Mouse (Mus musculus): Measurements from ENCODE around the gene Lgals2. TPM values are rescaled to one million over a fixed set of nuclear protein-coding genes. Genes with fewer than 3 reads are reported as not detected.

The Lgals2 gene
- polyA plus RNA-seq, 1 experiment from 2014 or later, result 6.9 TPM

DNA sequence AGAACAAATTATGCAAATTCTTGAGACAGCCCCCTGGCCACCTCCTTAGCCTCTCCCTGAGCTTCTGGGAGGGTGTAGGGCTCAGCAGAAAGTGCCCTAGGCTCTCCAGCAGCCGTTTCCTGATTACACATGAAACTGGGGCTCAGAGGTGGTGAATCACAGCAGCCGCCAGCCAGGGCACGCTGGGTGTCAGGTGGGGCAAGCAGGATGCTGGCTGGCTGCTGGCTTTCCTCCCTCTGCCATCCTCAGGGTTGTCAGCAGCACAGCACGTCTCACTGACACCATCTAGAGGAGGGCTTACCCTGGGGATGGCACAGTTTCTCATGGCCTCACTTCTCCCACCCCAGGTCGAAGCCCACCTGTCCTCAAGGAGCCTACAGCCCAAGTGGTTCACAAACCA is 27.0 kb downstream of the Lgals2 start:
- Histone ChIP-seq H3K27ac (ENCODE audit: low read depth, low read length) (no peak overlapping the region), H3K4me2 (no peak overlapping the region), H3K27me3 (replicated peaks; ENCODE audit: control insufficient read depth, insufficient read depth, low read length) (no peaks in the 10 kb centered on the region), H3K36me3 (ENCODE audit: control insufficient read depth, insufficient read depth, low read length) (no peaks in the 10 kb centered on the region), H3K4me3 (ENCODE audit: low read depth, low read length) (no peak overlapping the region), H3K9ac (ENCODE audit: low read depth, low read length) (no peak overlapping the region), H3K9me3 (ENCODE audit: control insufficient read depth, low read length) (no peaks in the 10 kb centered on the region), H3K4me1 (replicated peaks; ENCODE audit: control insufficient read depth, insufficient read depth, low read length) (peaks cover 15% of the 10 kb centered on the region)
- ATAC-seq (replicated peaks; ENCODE audit: low FRiP score) (no peak), DNase-seq (ENCODE audit: low spot score) (no peak)
- WGBS, result 40% methylated on average over 5 of the region's 5 CpGs

GRCm38 (mm10) chr15:78826213-78827204 is 28.8 kb downstream of the Lgals2 start:
- ATAC-seq (replicated peaks; ENCODE audit: low FRiP score) (peak; percentile 64), DNase-seq (ENCODE audit: low spot score) (no peak)
- H3K4me3 ChIP-seq (ENCODE audit: low read depth, low read length), result no peak overlapping the region
- WGBS, result 21% methylated on average over 28 of the region's 28 CpGs
- no peak overlapping the region for H3K27ac ChIP-seq (ENCODE audit: low read depth, low read length)
- H3K4me2 ChIP-seq, result no peak overlapping the region
- H3K36me3 ChIP-seq (ENCODE audit: control insufficient read depth, insufficient read depth, low read length), result no peaks in the 10 kb centered on the region
- no peak overlapping the region for H3K9ac ChIP-seq (ENCODE audit: low read depth, low read length)
- H3K4me1 ChIP-seq (replicated peaks; ENCODE audit: control insufficient read depth, insufficient read depth, low read length), result no peaks in the 10 kb centered on the region
- no peaks in the 10 kb centered on the region for H3K9me3 ChIP-seq (ENCODE audit: control insufficient read depth, low read length)
- no peaks in the 10 kb centered on the region for H3K27me3 ChIP-seq (replicated peaks; ENCODE audit: control insufficient read depth, insufficient read depth, low read length)

GRCm38 (mm10) chr15:78816074-78816391 is 39.3 kb downstream of the Lgals2 start:
- no peaks in the 10 kb centered on the region for H3K9me3 ChIP-seq (ENCODE audit: control insufficient read depth, low read length)
- ATAC-seq (replicated peaks; ENCODE audit: low FRiP score), result no peak
- H3K36me3 ChIP-seq (ENCODE audit: control insufficient read depth, insufficient read depth, low read length), result no peaks in the 10 kb centered on the region
- no peak overlapping the region for H3K4me2 ChIP-seq
- H3K4me3 ChIP-seq (ENCODE audit: low read depth, low read length), result no peak overlapping the region
- DNase-seq (ENCODE audit: low spot score), result no peak
- WGBS, result 45% methylated on average over 6 of the region's 6 CpGs
- no peak overlapping the region for H3K9ac ChIP-seq (ENCODE audit: low read depth, low read length)
- H3K4me1 ChIP-seq (replicated peaks; ENCODE audit: control insufficient read depth, insufficient read depth, low read length), result peaks cover 6% of the 10 kb centered on the region; the same call in 1 of the 2 replicates
- H3K27ac ChIP-seq (ENCODE audit: low read depth, low read length), result no peak overlapping the region
- no peaks in the 10 kb centered on the region for H3K27me3 ChIP-seq (replicated peaks; ENCODE audit: control insufficient read depth, insufficient read depth, low read length)

- Histone ChIP-seq H3K27me3 (replicated peaks; ENCODE audit: control insufficient read depth, insufficient read depth, low read length) (no peaks in the 10 kb centered on the region), H3K9ac (ENCODE audit: low read depth, low read length) (no peak overlapping the region), H3K4me2 (peak overlapping the region; percentile 33), H3K4me3 (ENCODE audit: low read depth, low read length) (no peak overlapping the region), H3K27ac (ENCODE audit: low read depth, low read length) (no peak overlapping the region), H3K9me3 (ENCODE audit: control insufficient read depth, low read length) (no peaks in the 10 kb centered on the region), H3K4me1 (replicated peaks; ENCODE audit: control insufficient read depth, insufficient read depth, low read length) (peaks cover 6% of the 10 kb centered on the region; the same call in 1 of the 2 replicates), H3K36me3 (ENCODE audit: control insufficient read depth, insufficient read depth, low read length) (no peaks in the 10 kb centered on the region)
- DNase-seq (ENCODE audit: low spot score), result no peak
- peak; percentile 54 for ATAC-seq (replicated peaks; ENCODE audit: low FRiP score)
- 28% methylated on average over 11 of the region's 11 CpGs for WGBS
Measured at GRCm38 (mm10) chr15:78815314-78816073, 39.8 kb downstream of the Lgals2 start.

DNA sequence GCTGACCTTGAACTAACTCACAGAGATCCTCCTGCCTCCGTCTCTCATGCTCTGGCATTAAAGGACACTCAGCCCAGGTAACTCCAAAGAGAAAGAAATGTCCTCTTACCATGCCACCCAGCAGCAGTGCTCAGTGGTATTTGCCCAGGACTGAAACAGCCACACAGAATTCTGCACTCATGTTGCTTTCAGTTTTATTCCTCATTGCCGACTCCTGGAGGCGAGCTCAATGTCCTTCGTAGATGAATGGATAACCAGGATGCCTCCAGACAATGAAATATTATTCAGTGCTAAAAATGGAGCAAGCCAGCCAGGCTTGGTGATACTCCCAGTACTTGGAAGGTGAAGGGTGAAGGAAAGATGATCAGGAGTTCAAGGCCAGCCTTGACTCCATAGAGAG is 41.7 kb downstream of the Lgals2 start:
- 82% methylated on average over 4 of the region's 4 CpGs for WGBS
- H3K27ac ChIP-seq (ENCODE audit: low read depth, low read length), result no peak overlapping the region
- no peak overlapping the region for H3K4me2 ChIP-seq
- peaks cover 6% of the 10 kb centered on the region; the same call in 1 of the 2 replicates for H3K4me1 ChIP-seq (replicated peaks; ENCODE audit: control insufficient read depth, insufficient read depth, low read length)
- no peak for DNase-seq (ENCODE audit: low spot score)
- H3K36me3 ChIP-seq (ENCODE audit: control insufficient read depth, insufficient read depth, low read length), result no peaks in the 10 kb centered on the region
- no peak overlapping the region for H3K4me3 ChIP-seq (ENCODE audit: low read depth, low read length)
- H3K9me3 ChIP-seq (ENCODE audit: control insufficient read depth, low read length), result no peaks in the 10 kb centered on the region
- H3K27me3 ChIP-seq (replicated peaks; ENCODE audit: control insufficient read depth, insufficient read depth, low read length), result no peaks in the 10 kb centered on the region; the same call in 1 of the 2 replicates
- no peak overlapping the region for H3K9ac ChIP-seq (ENCODE audit: low read depth, low read length)
- ATAC-seq (replicated peaks; ENCODE audit: low FRiP score), result no peak

GRCm38 (mm10) chr15:78810146-78810545 is 45.2 kb downstream of the Lgals2 start:
- ATAC-seq (replicated peaks; ENCODE audit: low FRiP score), result no peak
- WGBS, result 64% methylated on average over 9 of the region's 9 CpGs
- no peaks in the 10 kb centered on the region for H3K9me3 ChIP-seq (ENCODE audit: control insufficient read depth, low read length)
- H3K9ac ChIP-seq (ENCODE audit: low read depth, low read length), result no peak overlapping the region
- no peaks in the 10 kb centered on the region for H3K36me3 ChIP-seq (ENCODE audit: control insufficient read depth, insufficient read depth, low read length)
- DNase-seq (ENCODE audit: low spot score), result no peak
- H3K4me2 ChIP-seq, result no peak overlapping the region
- H3K4me3 ChIP-seq (ENCODE audit: low read depth, low read length), result no peak overlapping the region
- no peaks in the 10 kb centered on the region; the same call in 1 of the 2 replicates for H3K4me1 ChIP-seq (replicated peaks; ENCODE audit: control insufficient read depth, insufficient read depth, low read length)
- H3K27me3 ChIP-seq (replicated peaks; ENCODE audit: control insufficient read depth, insufficient read depth, low read length), result peaks cover 3% of the 10 kb centered on the region; the same call in 1 of the 2 replicates
- H3K27ac ChIP-seq (ENCODE audit: low read depth, low read length), result no peak overlapping the region

GRCm38 (mm10) chr15:78809739-78810138 is 45.6 kb downstream of the Lgals2 start:
- no peak overlapping the region for H3K9ac ChIP-seq (ENCODE audit: low read depth, low read length)
- H3K27ac ChIP-seq (ENCODE audit: low read depth, low read length), result no peak overlapping the region
- no peak for ATAC-seq (replicated peaks; ENCODE audit: low FRiP score)
- WGBS, result 63% methylated on average over 9 of the region's 9 CpGs
- H3K4me3 ChIP-seq (ENCODE audit: low read depth, low read length), result no peak overlapping the region
- H3K27me3 ChIP-seq (replicated peaks; ENCODE audit: control insufficient read depth, insufficient read depth, low read length), result peaks cover 7% of the 10 kb centered on the region; the same call in 1 of the 2 replicates
- H3K4me2 ChIP-seq, result no peak overlapping the region
- no peaks in the 10 kb centered on the region for H3K9me3 ChIP-seq (ENCODE audit: control insufficient read depth, low read length)
- DNase-seq (ENCODE audit: low spot score), result no peak
- H3K36me3 ChIP-seq (ENCODE audit: control insufficient read depth, insufficient read depth, low read length), result no peaks in the 10 kb centered on the region
- H3K4me1 ChIP-seq (replicated peaks; ENCODE audit: control insufficient read depth, insufficient read depth, low read length), result no peaks in the 10 kb centered on the region; the same call in 1 of the 2 replicates

DNA sequence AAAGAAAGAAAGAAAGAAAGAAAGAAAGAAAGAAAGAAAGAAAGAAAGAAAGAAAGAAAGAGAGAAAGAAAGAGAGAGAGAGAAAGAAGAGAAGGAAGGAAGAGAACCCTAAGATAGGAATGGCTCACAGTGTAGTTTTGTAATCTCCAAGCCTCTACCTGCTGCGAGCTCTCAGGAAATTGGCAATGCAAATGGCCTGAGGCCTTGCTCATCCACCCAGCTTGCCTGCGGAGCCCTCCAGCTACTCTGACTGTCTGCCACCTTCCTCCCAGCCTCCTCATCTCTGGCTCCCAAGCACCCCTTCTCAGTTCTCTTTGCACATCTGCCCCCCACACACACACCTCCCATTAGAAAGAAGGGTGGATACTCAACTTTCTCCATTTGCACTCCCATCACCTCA is 46.3 kb downstream of the Lgals2 start:
- peaks cover 5% of the 10 kb centered on the region; the same call in 1 of the 2 replicates for H3K4me1 ChIP-seq (replicated peaks; ENCODE audit: control insufficient read depth, insufficient read depth, low read length)
- DNase-seq (ENCODE audit: low spot score) (no peak), ATAC-seq (replicated peaks; ENCODE audit: low FRiP score) (no peak)
- H3K9ac ChIP-seq (ENCODE audit: low read depth, low read length), result no peak overlapping the region
- H3K9me3 ChIP-seq (ENCODE audit: control insufficient read depth, low read length), result no peaks in the 10 kb centered on the region
- no peak overlapping the region for H3K4me3 ChIP-seq (ENCODE audit: low read depth, low read length)
- H3K36me3 ChIP-seq (ENCODE audit: control insufficient read depth, insufficient read depth, low read length), result no peaks in the 10 kb centered on the region
- H3K27me3 ChIP-seq (replicated peaks; ENCODE audit: control insufficient read depth, insufficient read depth, low read length), result peaks cover 11% of the 10 kb centered on the region
- H3K4me2 ChIP-seq, result no peak overlapping the region
- no peak overlapping the region for H3K27ac ChIP-seq (ENCODE audit: low read depth, low read length)
- 83% methylated on average over 2 of the region's 2 CpGs for WGBS
